Mouse (Mus musculus): ENCODE measurements around the gene Cidec. TPM values are rescaled to one million over a fixed set of nuclear protein-coding genes. Genes with fewer than 3 reads are reported as not detected.
A peak's percentile ranks its signal among the peaks of the same experiment; 100 is the strongest.

Gene Cidec
- total and polyA plus RNA-seq, 2 experiments from 2014 or later: not detected

DNA sequence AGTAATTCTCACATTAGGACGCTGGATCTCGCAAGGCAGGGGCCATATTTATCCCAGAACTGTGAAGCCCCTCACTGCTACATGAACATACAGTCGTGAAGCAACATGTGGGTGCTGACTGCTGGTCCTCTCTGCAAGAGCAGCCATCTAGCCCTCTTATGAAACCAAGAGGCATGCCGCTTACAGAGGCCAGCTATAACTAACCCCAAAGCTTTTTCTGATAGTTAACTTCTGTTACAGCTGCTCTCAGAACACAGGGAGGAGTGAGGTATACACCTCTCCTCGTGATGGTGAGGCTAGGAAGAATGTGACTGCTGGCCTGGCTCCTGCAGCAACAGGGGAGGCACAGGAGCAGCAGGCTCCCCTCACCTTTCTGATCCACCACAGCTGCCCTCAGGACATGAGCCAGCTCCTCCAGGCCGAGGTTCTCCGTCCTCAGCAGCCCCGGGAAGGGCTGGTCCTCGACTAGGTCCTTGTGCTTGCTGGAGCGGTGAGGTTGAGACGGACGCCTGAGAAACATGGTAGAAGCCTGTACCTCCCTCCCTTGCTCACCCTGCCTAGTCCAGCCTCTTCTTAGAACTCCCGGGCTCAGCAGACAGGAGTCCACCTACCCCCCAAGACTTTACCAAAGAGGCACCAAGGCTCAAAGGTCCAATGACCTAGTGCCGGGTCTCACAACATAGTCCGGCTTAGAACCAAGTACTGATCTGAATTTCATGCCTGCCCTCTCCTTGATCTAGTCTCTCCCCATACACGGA, 16.9 kb downstream of the Cidec start:
- DNase-seq (ENCODE audit: low spot score) (peak; percentile 7), ATAC-seq (peak; percentile 15)
- Histone ChIP-seq H3K4me2 (ENCODE audit: low read depth, low read length) (peak overlapping the region; percentile 99), H3K4me1 (ENCODE audit: insufficient read depth, low read length) (peaks cover 11% of the 10 kb centered on the region), H3K27me3 (ENCODE audit: insufficient read depth, low read length) (no peaks in the 10 kb centered on the region), H3K4me3 (ENCODE audit: low read length) (peak overlapping the region; percentile 62), H3K36me3 (ENCODE audit: insufficient read depth, low read length) (0 out of 2 replicates have a peak, but pooled peaks cover 9% of the 10 kb centered on the region), H3K9me3 (ENCODE audit: low read length) (no peaks in the 10 kb centered on the region), H3K27ac (peak overlapping the region; percentile 71), H3K9ac (replicated peaks; ENCODE audit: low read length) (peak overlapping the region; percentile 75)
- no peak for TF ChIP-seq CTCF (IDR thresholded peaks at IDR 0.05; ENCODE audit: low read depth)
- 13% methylated on average over 16 of the region's 16 CpGs for WGBS

GRCm38 (mm10) chr6:113416416-113416815, 19.1 kb downstream of the Cidec start:
- Histone ChIP-seq H3K27me3 (ENCODE audit: insufficient read depth, low read length) (no peaks in the 10 kb centered on the region), H3K9ac (replicated peaks; ENCODE audit: low read length) (no peak overlapping the region), H3K4me1 (ENCODE audit: insufficient read depth, low read length) (peaks cover 11% of the 10 kb centered on the region), H3K9me3 (ENCODE audit: low read length) (no peaks in the 10 kb centered on the region), H3K4me3 (ENCODE audit: low read length) (no peak overlapping the region), H3K4me2 (ENCODE audit: low read depth, low read length) (no peak overlapping the region), H3K27ac (no peak overlapping the region), H3K36me3 (ENCODE audit: insufficient read depth, low read length) (0 out of 2 replicates have a peak, but pooled peaks cover 9% of the 10 kb centered on the region)
- WGBS: 74% methylated on average over 5 of the region's 5 CpGs
- ATAC-seq (no peak), DNase-seq (ENCODE audit: low spot score) (no peak)
- no peak for TF ChIP-seq CTCF (IDR thresholded peaks at IDR 0.05; ENCODE audit: low read depth)

DNA sequence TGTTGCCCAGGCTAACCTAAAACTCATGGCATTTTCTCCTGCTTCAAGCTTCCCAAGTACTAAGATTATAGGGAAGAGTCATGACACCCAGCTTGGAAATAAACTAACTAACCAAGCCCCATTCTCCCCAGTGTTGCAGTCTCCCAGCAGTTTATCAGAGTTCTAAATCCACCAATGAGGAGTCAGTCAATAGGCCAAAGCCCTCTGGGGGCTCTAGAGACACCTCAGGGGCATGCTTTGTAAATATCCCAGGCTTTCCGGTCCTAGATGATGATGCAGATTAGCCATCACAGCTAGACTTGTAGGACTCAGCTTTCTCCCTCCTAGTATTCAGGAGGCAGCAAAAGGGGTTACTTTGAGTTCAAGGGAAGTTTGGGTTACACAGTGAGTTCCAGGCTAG, 25.6 kb downstream of the Cidec start:
- DNase-seq (ENCODE audit: low spot score) (no peak), ATAC-seq (no peak)
- 81% methylated on average over 1 of the region's 1 CpGs for WGBS
- no peak for TF ChIP-seq CTCF (IDR thresholded peaks at IDR 0.05; ENCODE audit: low read depth)
- Histone ChIP-seq H3K9me3 (ENCODE audit: low read length) (no peaks in the 10 kb centered on the region), H3K27me3 (ENCODE audit: insufficient read depth, low read length) (no peaks in the 10 kb centered on the region), H3K4me2 (ENCODE audit: low read depth, low read length) (no peak overlapping the region), H3K4me3 (ENCODE audit: low read length) (no peak overlapping the region), H3K9ac (replicated peaks; ENCODE audit: low read length) (no peak overlapping the region), H3K4me1 (ENCODE audit: insufficient read depth, low read length) (no peaks in the 10 kb centered on the region), H3K36me3 (ENCODE audit: insufficient read depth, low read length) (peaks cover 4% of the 10 kb centered on the region; the same call in 1 of the 2 replicates), H3K27ac (no peak overlapping the region)

DNA sequence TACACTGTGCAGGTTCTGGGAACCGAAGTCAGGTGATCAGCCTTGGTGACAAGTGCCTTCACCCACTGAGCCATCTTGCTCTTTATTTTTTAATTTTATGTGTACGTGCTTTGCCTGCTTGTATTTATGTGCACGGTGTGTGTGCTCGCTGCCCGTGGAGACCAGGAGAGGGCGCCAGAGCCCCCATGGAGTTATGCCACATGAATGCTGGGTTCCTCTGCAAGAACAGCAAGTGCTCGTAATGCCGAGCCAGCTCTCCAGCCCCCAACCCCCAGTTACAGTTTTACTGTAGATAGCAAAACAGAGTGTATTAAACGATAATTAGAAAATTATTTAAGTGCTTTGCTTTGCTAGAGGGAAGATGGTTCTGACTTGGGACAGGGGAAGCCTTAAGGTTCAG, 28.9 kb downstream of the Cidec start:
- 78% methylated on average over 9 of the region's 9 CpGs for WGBS
- no peak overlapping the region for H3K27ac ChIP-seq
- TF ChIP-seq CTCF (IDR thresholded peaks at IDR 0.05; ENCODE audit: low read depth): peak; percentile 41
- H3K9me3 ChIP-seq (ENCODE audit: low read length): no peaks in the 10 kb centered on the region
- H3K4me3 ChIP-seq (ENCODE audit: low read length): no peak overlapping the region
- H3K4me1 ChIP-seq (ENCODE audit: insufficient read depth, low read length): no peaks in the 10 kb centered on the region
- H3K36me3 ChIP-seq (ENCODE audit: insufficient read depth, low read length): no peaks in the 10 kb centered on the region; the same call in 1 of the 2 replicates
- ATAC-seq: no peak
- no peak overlapping the region for H3K4me2 ChIP-seq (ENCODE audit: low read depth, low read length)
- no peak overlapping the region for H3K9ac ChIP-seq (replicated peaks; ENCODE audit: low read length)
- DNase-seq (ENCODE audit: low spot score): peak; percentile 27
- no peaks in the 10 kb centered on the region for H3K27me3 ChIP-seq (ENCODE audit: insufficient read depth, low read length)

DNA sequence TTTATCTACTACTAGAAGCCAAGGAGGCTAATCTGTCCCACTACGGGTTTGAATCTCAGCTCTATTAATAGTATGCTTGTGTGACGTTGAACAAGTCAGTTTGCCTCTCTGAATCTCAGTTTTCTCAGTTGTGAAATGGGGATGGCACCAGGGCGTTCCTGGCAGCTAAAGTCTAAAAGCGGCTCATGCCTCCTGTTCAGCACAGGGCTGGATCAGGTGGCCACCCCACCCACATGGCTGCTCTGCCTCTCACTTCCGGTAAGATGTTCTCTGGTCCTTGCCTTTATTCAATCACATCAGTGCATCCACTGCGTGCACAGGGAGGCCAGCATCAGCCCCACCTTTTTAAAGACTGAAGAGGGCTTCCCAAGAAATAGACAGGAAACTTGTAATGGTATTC, 30.1 kb downstream of the Cidec start:
- H3K4me2 ChIP-seq (ENCODE audit: low read depth, low read length): no peak overlapping the region
- DNase-seq (ENCODE audit: low spot score) (no peak), ATAC-seq (no peak)
- H3K4me1 ChIP-seq (ENCODE audit: insufficient read depth, low read length): no peaks in the 10 kb centered on the region
- WGBS: 91% methylated on average over 6 of the region's 6 CpGs
- H3K4me3 ChIP-seq (ENCODE audit: low read length): no peak overlapping the region
- H3K27ac ChIP-seq: no peak overlapping the region
- no peaks in the 10 kb centered on the region for H3K27me3 ChIP-seq (ENCODE audit: insufficient read depth, low read length)
- no peaks in the 10 kb centered on the region; the same call in 1 of the 2 replicates for H3K36me3 ChIP-seq (ENCODE audit: insufficient read depth, low read length)
- no peaks in the 10 kb centered on the region for H3K9me3 ChIP-seq (ENCODE audit: low read length)
- H3K9ac ChIP-seq (replicated peaks; ENCODE audit: low read length): no peak overlapping the region
- no peak for TF ChIP-seq CTCF (IDR thresholded peaks at IDR 0.05; ENCODE audit: low read depth)

DNA sequence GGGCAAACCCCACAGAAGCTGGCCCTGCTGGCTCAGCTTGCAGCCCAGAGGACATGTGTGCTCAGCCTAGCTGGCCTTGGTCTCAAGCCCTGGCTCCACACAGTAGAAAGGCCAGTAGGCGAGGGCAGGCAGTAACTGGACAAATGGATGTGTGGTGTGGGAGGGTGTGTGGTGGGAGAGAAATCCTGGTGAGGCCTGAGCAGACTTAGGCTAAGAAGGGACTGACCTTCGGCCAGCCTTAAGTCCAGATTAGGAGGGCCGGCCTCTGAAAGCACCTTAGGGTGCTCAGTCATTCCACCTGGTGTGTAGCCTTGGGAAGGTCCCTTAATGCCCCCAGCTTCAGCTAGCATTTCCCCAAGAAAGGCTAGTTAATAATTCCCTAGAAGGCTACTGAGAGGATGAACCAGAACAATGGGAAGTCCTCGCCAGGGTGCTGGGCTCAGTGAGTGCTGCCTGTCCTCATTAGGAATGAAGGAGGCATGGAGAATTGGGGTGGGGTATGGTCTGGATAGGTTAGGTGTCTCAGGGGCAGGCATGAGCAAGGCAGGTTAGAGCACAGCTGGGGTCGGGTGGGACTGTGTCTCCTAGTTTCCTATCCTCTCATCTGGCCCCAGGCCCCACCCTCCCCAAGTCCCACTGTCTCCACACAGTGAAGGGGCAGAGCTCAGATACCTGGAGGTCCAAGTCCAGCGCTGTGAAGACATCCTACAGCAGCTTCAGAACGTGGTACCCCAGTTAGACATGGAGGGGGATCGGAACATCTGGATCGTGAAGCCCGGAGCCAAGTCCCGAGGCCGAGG, 30.7 kb downstream of the Cidec start:
- H3K9ac ChIP-seq (replicated peaks; ENCODE audit: low read length): no peak overlapping the region
- H3K4me1 ChIP-seq (ENCODE audit: insufficient read depth, low read length): no peaks in the 10 kb centered on the region
- no peak overlapping the region for H3K4me2 ChIP-seq (ENCODE audit: low read depth, low read length)
- H3K27me3 ChIP-seq (ENCODE audit: insufficient read depth, low read length): no peaks in the 10 kb centered on the region
- H3K4me3 ChIP-seq (ENCODE audit: low read length): no peak overlapping the region
- ATAC-seq (peak; percentile 22; the same call in 1 of the 2 replicates), DNase-seq (ENCODE audit: low spot score) (no peak)
- H3K36me3 ChIP-seq (ENCODE audit: insufficient read depth, low read length): no peaks in the 10 kb centered on the region; the same call in 1 of the 2 replicates
- 76% methylated on average over 12 of the region's 12 CpGs for WGBS
- no peaks in the 10 kb centered on the region for H3K9me3 ChIP-seq (ENCODE audit: low read length)
- TF ChIP-seq CTCF (IDR thresholded peaks at IDR 0.05; ENCODE audit: low read depth): no peak
- no peak overlapping the region for H3K27ac ChIP-seq

Data from hindbrain, postnatal 0 days (tissue).